Mouse (Mus musculus) mouse embryonic stem cell (cell line): Measurements from ENCODE around the gene Stub1.

Experiments
- in situ Hi-C, 2 experiments: fragments of 300-500 bp; cut with MboI; formaldehyde crosslinking; loops; 1 replicate in 1 of 2; 3 replicates in 1 of 2; pipeline ENCODE4 v1.14.3; 2019 to 2020; ENCODE audit warnings: low sequenced_read_pairs in 2 of 2, low pct_unique_long_range_greater_than_20kb in 1 of 2, mixed read lengths in 1 of 2; ENCODE audit not compliant: unreplicated experiment in 1 of 2

The Stub1 gene

GRCm38 (mm10) chr17:25806507-25806906, 26.7 kb downstream of the Stub1 start:
- in situ Hi-C loops, result loop anchor here in 1 of 2 experiments (10.0 kb wide), 1 partner anchor 102 kb away; no protein-coding TSS in a partner anchor

GRCm38 (mm10) chr17:25802825-25803517, 30.2 kb downstream of the Stub1 start:
- in situ Hi-C loops, result loop anchor here in 1 of 2 experiments (10.0 kb wide), 1 partner anchor 98 kb away; no protein-coding TSS in a partner anchor

- in situ Hi-C loops, result loop anchor here in 1 of 2 experiments (10.0 kb wide), 1 partner anchor 96 kb away; no protein-coding TSS in a partner anchor
Measured at GRCm38 (mm10) chr17:25801029-25801428, 32.2 kb downstream of the Stub1 start.

GRCm38 (mm10) chr17:25796951-25797369, 36.2 kb downstream of the Stub1 start, which contains the start of gene Metrn:
Metrn (minus strand) TSS chr17:25797136.
- in situ Hi-C loops, result loop anchor here (10.0 kb wide), 2 partner anchors 62 to 322 kb away; partner anchors contain the start of gene Mslnl (in 1 of the 2)

- in situ Hi-C loops, result loop anchor here (10.0 kb wide), 2 partner anchors 61 to 321 kb away; partner anchors contain the start of gene Mslnl (in 1 of the 2)
Measured at GRCm38 (mm10) chr17:25796211-25796771, 36.9 kb downstream of the Stub1 start.

- in situ Hi-C loops, result loop anchor here (10.0 kb wide), 2 partner anchors 61 to 321 kb away; partner anchors contain the start of gene Mslnl (in 1 of the 2)
Measured at GRCm38 (mm10) chr17:25795609-25796092, 37.6 kb downstream of the Stub1 start, which contains the start of gene AC134908.4. AC134908.4 (minus strand) TSS chr17:25795659.

GRCm38 (mm10) chr17:25794998-25795397, 38.2 kb downstream of the Stub1 start:
- in situ Hi-C loops, result loop anchor here (10.0 kb wide), 2 partner anchors 60 to 320 kb away; partner anchors contain the start of gene Mslnl (in 1 of the 2)

GRCm38 (mm10) chr17:25794197-25794596, 39.0 kb downstream of the Stub1 start:
- in situ Hi-C loops, result loop anchor here (10.0 kb wide), 2 partner anchors 59 to 319 kb away; partner anchors contain the start of gene Mslnl (in 1 of the 2)

GRCm38 (mm10) chr17:25792615-25793014, 40.6 kb downstream of the Stub1 start, which contains the start of gene Fam173a:
Fam173a (minus strand) TSS chr17:25792901.
- in situ Hi-C loops, result loop anchor here (10.0 kb wide), 2 partner anchors 58 to 318 kb away; partner anchors contain the start of gene Mslnl (in 1 of the 2)

GRCm38 (mm10) chr17:25791843-25792527, 41.2 kb downstream of the Stub1 start:
- in situ Hi-C loops, result loop anchor here (10.0 kb wide), 2 partner anchors 57 to 317 kb away; partner anchors contain the start of gene Mslnl (in 1 of the 2)

GRCm38 (mm10) chr17:25791320-25791842, 41.8 kb downstream of the Stub1 start:
- in situ Hi-C loops, result loop anchor here (10.0 kb wide), 2 partner anchors 57 to 317 kb away; partner anchors contain the start of gene Mslnl (in 1 of the 2)

- in situ Hi-C loops, result no loop called here
Measured at GRCm38 (mm10) chr17:25786781-25787504, 46.3 kb downstream of the Stub1 start.

- in situ Hi-C loops, result no loop called here
Measured at GRCm38 (mm10) chr17:25786280-25786679, 46.9 kb downstream of the Stub1 start, which contains the start of gene Ccdc78. Ccdc78 (plus strand) TSS chr17:25786580.

- in situ Hi-C loops, result no loop called here
Measured at GRCm38 (mm10) chr17:25785281-25785745, 47.9 kb downstream of the Stub1 start, which contains the start of gene Haghl. Haghl (minus strand) TSS chr17:25785673.

GRCm38 (mm10) chr17:25783861-25784574, 49.2 kb downstream of the Stub1 start:
- in situ Hi-C loops, result no loop called here

GRCm38 (mm10) chr17:25783086-25783485, 50.1 kb downstream of the Stub1 start:
- in situ Hi-C loops, result no loop called here
